Mouse (Mus musculus) embryonic facial prominence, embryonic 11.5 days (tissue): ENCODE results near the gene Thoc6. TPM values are rescaled to one million over a fixed set of nuclear protein-coding genes. Genes with fewer than 3 reads are reported as not detected.

Experiments
- ATAC-seq: fragments of 200-750 bp; cut with Nextera tagmentation; replicated peaks from 2 replicates; pipeline ENCODE4 v1.8.0; 2017; ENCODE audit warnings: low read depth; ENCODE audit not compliant: insufficient number of reproducible peaks, low FRiP score, low TSS enrichment
- DNase-seq: peaks from one replicate; pipeline ENCODE4 v3.0.0-alpha.2; 2015; ENCODE audit warnings: low spot score
- H3K27ac ChIP-seq: fragments of 300-500 bp; sonication (generic); replicated peaks from 2 replicates; pipeline ENCODE4 v1.5.1; 2014; ENCODE audit warnings: mild to moderate bottlenecking, low read depth, low read length, control low read depth
- H3K27me3 ChIP-seq: fragments of 300-500 bp; sonication (generic); 2 replicates; pipeline ENCODE4 v1.6.1; 2014; ENCODE audit warnings: mild to moderate bottlenecking, low read length, moderate library complexity, mixed read lengths; ENCODE audit not compliant: control insufficient read depth, insufficient read depth
- H3K36me3 ChIP-seq: fragments of 300-500 bp; sonication (generic); replicated peaks from 2 replicates; pipeline ENCODE4 v1.6.1; 2014; ENCODE audit warnings: low read depth, mild to moderate bottlenecking, low read length, moderate library complexity, mixed read lengths; ENCODE audit not compliant: control insufficient read depth, insufficient read depth
- H3K4me1 ChIP-seq: fragments of 300-500 bp; sonication (generic); 2 replicates; pipeline ENCODE4 v1.6.1; 2014; ENCODE audit warnings: low read length, mixed read lengths; ENCODE audit not compliant: control insufficient read depth, insufficient read depth
- H3K4me2 ChIP-seq: fragments of 300-500 bp; sonication (generic); 2 replicates; pipeline ENCODE4 v1.6.1; 2014; ENCODE audit warnings: low read depth, mild to moderate bottlenecking, control low read depth, low read length, moderate library complexity
- H3K4me3 ChIP-seq: fragments of 300-500 bp; sonication (generic); 2 replicates; pipeline ENCODE4 v1.5.1; 2014; ENCODE audit warnings: low read depth, low read length, control low read depth
- H3K9ac ChIP-seq: fragments of 300-500 bp; sonication (generic); replicated peaks from 2 replicates; pipeline ENCODE4 v1.6.1; 2014; ENCODE audit warnings: mild to moderate bottlenecking, control low read depth, low read length
- H3K9me3 ChIP-seq: fragments of 300-500 bp; sonication (generic); replicated peaks from 2 replicates; pipeline ENCODE4 v1.6.1; 2016; ENCODE audit warnings: mild to moderate bottlenecking, low read length, inconsistent platforms, mixed read lengths; ENCODE audit not compliant: control insufficient read depth
- whole genome bisulfite sequencing: fragments of 180-500 bp; shearing (Covaris S2); extraction: QIAGEN DNeasy Blood & Tissue Kit; methylation state at CpG from one replicate; pipeline ENCODE4 v1.1.7; 2014; 5-methylcytosine and 5-hydroxymethylcytosine counted together
- polyA plus RNA-seq: library from polyadenylated mRNA; unstranded; fragments of >200 nt; fragmentation: Nextera tagmentation; extraction: Ambion mirVana; gene quantifications from 2 replicates; pipeline ENCODE4 v1.2.1, GENCODE M21; 2014

Gene Thoc6
- polyA plus RNA-seq, 1 experiment from 2014 or later: 49.3 TPM

DNA sequence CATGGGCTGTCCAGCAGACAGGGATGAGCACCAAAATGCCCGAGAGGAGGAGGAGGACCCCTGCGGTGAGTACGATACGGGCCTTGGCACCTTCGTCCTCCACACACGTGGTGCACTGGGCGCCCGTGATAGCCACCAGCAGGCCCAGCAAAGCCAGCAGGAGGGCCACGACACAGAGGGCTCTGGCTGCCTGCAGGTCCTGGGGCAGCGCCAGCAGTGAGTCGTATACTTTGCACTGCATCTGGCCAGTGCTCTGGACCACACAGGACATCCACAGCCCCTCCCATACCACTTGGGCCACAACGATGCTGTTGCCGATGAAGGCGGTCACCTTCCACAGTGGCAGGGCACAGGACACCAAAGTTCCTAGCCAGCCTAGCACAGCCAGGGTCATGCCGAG, 9.5 kb upstream of the Thoc6 start:
- H3K4me3 ChIP-seq: peak overlapping the region; percentile 18
- H3K27me3 ChIP-seq: peaks cover 51% of the 10 kb centered on the region
- H3K9me3 ChIP-seq: no peaks in the 10 kb centered on the region
- H3K27ac ChIP-seq: no peak overlapping the region
- H3K4me1 ChIP-seq: no peaks in the 10 kb centered on the region; the same call in 1 of the 2 replicates
- H3K36me3 ChIP-seq: no peaks in the 10 kb centered on the region
- 29% methylated on average over 15 of the region's 15 CpGs for WGBS
- DNase-seq: no peak
- peak; percentile 30; the same call in 1 of the 2 replicates for ATAC-seq
- H3K9ac ChIP-seq: no peak overlapping the region; the same call in 1 of the 2 replicates
- H3K4me2 ChIP-seq: no peak overlapping the region; the same call in 1 of the 2 replicates

DNA sequence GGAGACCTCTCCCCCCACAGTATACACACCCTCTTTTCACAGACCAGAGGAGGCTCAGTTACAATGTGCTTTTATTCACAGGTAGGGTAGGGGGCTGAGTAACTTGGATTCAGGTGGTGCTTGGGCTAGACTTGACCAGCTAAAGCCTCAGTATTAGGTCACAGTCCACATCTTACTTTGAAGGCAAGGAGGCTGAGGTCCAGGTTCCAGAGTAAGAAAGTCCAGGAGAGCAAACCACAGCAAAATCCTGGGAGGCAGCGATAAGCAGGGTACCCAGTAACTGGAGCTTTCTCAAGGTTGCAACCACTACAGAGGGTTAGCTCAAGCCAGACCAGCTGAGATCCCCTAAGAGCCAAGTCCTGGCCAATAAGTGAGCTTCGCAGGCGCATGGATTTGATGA, 8.8 kb upstream of the Thoc6 start:
- DNase-seq: no peak
- H3K4me1 ChIP-seq: no peaks in the 10 kb centered on the region; the same call in 1 of the 2 replicates
- peak overlapping the region; percentile 0; the same call in 1 of the 2 replicates for H3K4me2 ChIP-seq
- H3K9ac ChIP-seq: no peak overlapping the region
- ATAC-seq: no peak
- no peaks in the 10 kb centered on the region for H3K9me3 ChIP-seq
- H3K36me3 ChIP-seq: no peaks in the 10 kb centered on the region
- no peak overlapping the region for H3K4me3 ChIP-seq
- no peak overlapping the region for H3K27ac ChIP-seq
- H3K27me3 ChIP-seq: peaks cover 51% of the 10 kb centered on the region
- 53% methylated on average over 3 of the region's 3 CpGs for WGBS

DNA sequence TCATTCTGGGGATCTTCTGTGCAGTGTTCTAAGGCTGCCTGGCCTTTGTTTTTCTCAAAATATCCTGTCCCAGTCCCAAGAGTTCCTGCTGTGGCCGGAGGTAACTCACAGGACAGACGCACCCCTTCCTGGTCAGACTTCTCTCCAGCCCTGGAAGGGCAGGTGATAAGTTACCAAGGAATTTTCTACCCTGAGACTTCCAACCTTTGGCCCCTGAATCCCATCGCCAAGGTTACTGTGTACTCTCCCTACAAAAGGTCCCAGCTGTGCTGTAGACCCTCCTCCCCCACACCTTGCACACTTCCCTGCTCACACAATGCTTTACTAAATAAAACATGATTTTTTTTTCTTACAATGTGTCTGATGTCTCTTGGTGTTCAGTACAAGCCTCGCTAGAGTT, 8.4 kb upstream of the Thoc6 start:
- Histone ChIP-seq H3K9me3 (no peaks in the 10 kb centered on the region), H3K27ac (no peak overlapping the region), H3K36me3 (no peaks in the 10 kb centered on the region), H3K27me3 (peaks cover 51% of the 10 kb centered on the region), H3K4me3 (no peak overlapping the region), H3K9ac (no peak overlapping the region), H3K4me2 (no peak overlapping the region), H3K4me1 (no peaks in the 10 kb centered on the region; the same call in 1 of the 2 replicates)
- 66% methylated on average over 4 of the region's 4 CpGs for WGBS
- ATAC-seq (no peak), DNase-seq (no peak)

DNA sequence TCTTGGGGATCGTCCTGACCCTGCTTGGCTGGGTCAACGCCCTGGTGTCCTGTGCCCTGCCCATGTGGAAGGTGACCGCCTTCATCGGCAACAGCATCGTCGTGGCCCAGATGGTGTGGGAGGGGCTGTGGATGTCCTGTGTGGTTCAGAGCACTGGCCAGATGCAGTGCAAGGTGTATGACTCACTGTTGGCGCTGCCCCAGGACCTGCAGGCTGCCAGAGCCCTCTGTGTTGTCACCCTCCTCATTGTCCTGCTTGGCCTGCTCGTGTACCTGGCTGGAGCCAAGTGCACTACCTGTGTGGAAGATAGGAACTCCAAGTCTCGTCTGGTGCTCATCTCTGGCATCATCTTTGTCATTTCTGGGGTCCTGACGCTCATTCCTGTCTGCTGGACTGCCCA, 7.4 kb upstream of the Thoc6 start:
- ATAC-seq (no peak), DNase-seq (no peak)
- no peaks in the 10 kb centered on the region for H3K36me3 ChIP-seq
- peaks cover 53% of the 10 kb centered on the region for H3K27me3 ChIP-seq
- no peak overlapping the region for H3K4me2 ChIP-seq
- no peaks in the 10 kb centered on the region for H3K9me3 ChIP-seq
- 69% methylated on average over 10 of the region's 10 CpGs for WGBS
- no peak overlapping the region for H3K4me3 ChIP-seq
- no peaks in the 10 kb centered on the region; the same call in 1 of the 2 replicates for H3K4me1 ChIP-seq
- no peak overlapping the region for H3K27ac ChIP-seq
- H3K9ac ChIP-seq: no peak overlapping the region

DNA sequence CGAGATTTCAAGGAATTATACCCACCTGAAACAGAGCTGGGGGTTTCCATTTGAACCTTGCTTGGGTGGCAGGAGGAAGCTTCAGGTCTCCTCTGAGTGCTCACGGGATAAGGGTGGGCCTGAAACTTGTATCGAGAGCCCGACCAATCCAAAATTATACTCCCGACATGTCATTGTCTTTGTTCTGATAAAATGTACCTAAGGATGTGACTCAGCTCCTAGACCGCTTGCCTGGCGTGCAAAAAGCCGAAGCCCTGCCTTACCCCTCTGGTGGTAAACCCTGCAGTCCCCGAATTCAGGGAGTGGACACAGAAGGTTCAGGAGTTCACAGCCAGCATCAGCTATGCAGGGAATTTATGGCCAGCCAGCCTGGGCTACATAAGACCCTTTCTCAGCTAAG, 6.7 kb upstream of the Thoc6 start:
- Histone ChIP-seq H3K36me3 (no peaks in the 10 kb centered on the region), H3K4me1 (no peaks in the 10 kb centered on the region; the same call in 1 of the 2 replicates), H3K9ac (no peak overlapping the region), H3K9me3 (no peaks in the 10 kb centered on the region), H3K4me2 (no peak overlapping the region), H3K4me3 (peak overlapping the region; percentile 21), H3K27ac (no peak overlapping the region), H3K27me3 (peaks cover 53% of the 10 kb centered on the region)
- DNase-seq: no peak
- ATAC-seq: no peak
- WGBS: 73% methylated on average over 9 of the region's 9 CpGs

DNA sequence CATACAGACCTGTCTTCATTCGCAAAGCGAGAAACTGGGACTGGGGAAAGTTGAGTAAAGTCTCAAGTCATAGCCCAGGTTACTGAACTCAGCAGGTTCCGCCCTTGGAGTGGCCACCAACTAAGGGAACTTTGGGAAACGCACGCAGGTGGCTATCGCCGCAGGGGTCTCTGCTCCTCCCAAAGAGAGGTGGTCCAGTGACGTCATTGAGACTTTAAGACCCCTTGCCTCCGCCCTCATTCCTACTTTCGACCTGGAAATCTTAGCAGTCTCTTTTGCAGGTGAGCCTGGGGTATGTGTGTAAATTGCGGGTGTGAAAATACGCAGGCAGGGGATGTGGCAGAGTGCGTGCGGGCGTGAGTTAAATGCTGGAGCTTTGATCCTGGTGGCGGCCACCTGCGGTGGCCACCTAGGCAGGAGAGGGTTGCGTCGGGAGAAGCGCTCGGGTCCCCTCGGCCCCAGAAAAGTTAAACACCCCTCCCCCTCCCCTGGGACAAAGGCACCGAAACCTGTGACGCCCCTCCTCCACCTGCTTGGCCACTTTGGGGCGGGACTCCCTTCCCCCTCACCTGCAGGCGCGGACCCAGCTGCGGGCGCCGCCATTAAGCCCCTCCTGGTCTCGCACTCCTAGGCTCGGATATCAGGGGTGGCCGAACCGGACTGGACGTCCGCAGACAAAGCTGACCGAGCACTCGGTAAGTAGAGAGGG, 5.6 kb upstream of the Thoc6 start, which contains the start of gene Cldn6:
Gene Cldn6, plus strand, starts transcription at position 123 of the 709 bp plus-strand sequence.
- ATAC-seq: no peak
- Histone ChIP-seq H3K4me1 (peaks cover 3% of the 10 kb centered on the region), H3K27me3 (peaks cover 53% of the 10 kb centered on the region), H3K9me3 (no peaks in the 10 kb centered on the region), H3K36me3 (no peaks in the 10 kb centered on the region), H3K9ac (no peak within 1 kb of the TSS; the same call in 1 of the 2 replicates), H3K27ac (peak within 1 kb of the TSS; percentile 20; the same call in 1 of the 2 replicates), H3K4me2 (peak within 1 kb of the TSS; percentile 32), H3K4me3 (peak within 1 kb of the TSS; percentile 21)
- peak; percentile 49 for DNase-seq
- 2% methylated on average over 38 of the region's 38 CpGs for WGBS

DNA sequence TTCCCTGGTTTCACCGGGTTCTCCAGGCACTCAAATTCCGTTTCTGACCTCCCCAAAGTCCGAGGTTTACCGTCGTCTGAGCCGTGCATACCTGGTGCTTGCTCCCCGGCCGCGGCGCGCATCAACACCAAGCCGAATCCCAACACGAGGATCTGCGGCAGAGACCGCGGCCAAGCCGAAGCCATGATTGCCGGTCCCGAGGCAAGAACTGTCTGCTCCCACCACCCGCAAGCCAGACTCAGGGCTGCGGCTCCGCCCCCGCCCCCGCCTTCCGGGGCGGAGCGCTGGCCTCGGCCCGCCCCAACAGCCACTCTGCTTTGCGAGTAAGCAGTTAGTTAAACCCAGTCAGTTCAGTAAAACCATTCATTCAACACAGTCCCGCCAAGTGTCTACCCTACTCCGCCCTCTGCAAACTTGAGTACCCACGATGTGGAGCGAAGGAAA, 3.6 kb upstream of the Thoc6 start, which contains the start of gene Tnfrsf12a:
Gene Tnfrsf12a, minus strand, starts transcription at position 233 of the 444 bp plus-strand sequence.
- H3K27ac ChIP-seq: no peak within 1 kb of the TSS
- under 1% methylated on average over 34 of the region's 34 CpGs for WGBS
- peaks cover 3% of the 10 kb centered on the region; the same call in 1 of the 2 replicates for H3K4me1 ChIP-seq

DNA sequence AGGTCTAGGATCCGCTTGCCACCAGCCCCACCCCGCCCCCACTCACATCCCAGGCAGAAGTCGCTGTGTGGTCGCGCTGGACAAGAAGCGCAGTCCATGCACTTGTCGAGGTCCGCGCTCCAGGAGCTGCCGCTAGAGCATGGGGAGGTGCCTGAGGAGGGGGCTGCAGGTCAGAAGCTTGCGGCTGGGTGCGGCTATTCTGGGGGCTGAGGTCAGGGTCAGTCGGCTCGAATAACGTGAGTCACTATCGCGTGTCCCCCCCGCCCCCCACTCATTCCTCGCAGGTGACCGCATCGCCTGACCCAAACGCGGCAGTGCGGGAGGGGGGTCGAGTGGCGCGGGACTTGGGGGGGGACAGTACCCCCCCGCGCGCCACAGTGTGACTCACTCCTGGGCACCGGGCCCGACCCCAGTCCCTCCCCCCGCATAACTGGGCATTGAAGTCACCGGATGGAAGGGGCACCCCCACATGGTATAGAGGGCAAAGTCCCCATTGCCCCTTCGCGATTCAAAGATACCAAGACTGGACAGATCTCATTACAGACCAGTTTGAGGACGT, 2.9 kb upstream of the Thoc6 start:
- DNase-seq (no peak), ATAC-seq (no peak)
- Histone ChIP-seq H3K9ac (peak overlapping the region; percentile 33), H3K36me3 (no peaks in the 10 kb centered on the region), H3K9me3 (no peaks in the 10 kb centered on the region), H3K4me3 (peak overlapping the region; percentile 44), H3K27me3 (peaks cover 31% of the 10 kb centered on the region), H3K27ac (no peak overlapping the region), H3K4me1 (peaks cover 3% of the 10 kb centered on the region; the same call in 1 of the 2 replicates), H3K4me2 (peak overlapping the region; percentile 92)
- WGBS: under 1% methylated on average over 35 of the region's 37 CpGs

More for the DNA sequence above, 3.6 kb upstream of the Thoc6 start, which contains the start of gene Tnfrsf12a:
- ATAC-seq (no peak), DNase-seq (peak; percentile 91)
- Histone ChIP-seq H3K4me2 (peak within 1 kb of the TSS; percentile 92), H3K27me3 (peaks cover 35% of the 10 kb centered on the region), H3K4me3 (peak within 1 kb of the TSS; percentile 44), H3K36me3 (no peaks in the 10 kb centered on the region), H3K9me3 (no peaks in the 10 kb centered on the region), H3K9ac (peak within 1 kb of the TSS; percentile 54)
